Mouse (Mus musculus) hindbrain, postnatal 0 days (tissue): Measurements from ENCODE around the gene Slfn9. TPM values are rescaled to one million over a fixed set of nuclear protein-coding genes. Genes with fewer than 3 reads are reported as not detected.

Experiments
- ATAC-seq: fragments of 200-750 bp; cut with Nextera tagmentation; 2 replicates; pipeline ENCODE4 v1.8.0; 2017; ENCODE audit warnings: mild to moderate bottlenecking, moderate TSS enrichment, moderate library complexity
- DNase-seq: peaks from one replicate; pipeline ENCODE4 v3.0.0-alpha.2; 2015; ENCODE audit warnings: low spot score
- H3K27ac ChIP-seq: fragments of 300-500 bp; sonication (generic); 2 replicates; pipeline ENCODE4 v1.5.1; 2014; ENCODE audit warnings: mild to moderate bottlenecking
- H3K27me3 ChIP-seq: fragments of 300-500 bp; sonication (generic); 2 replicates; pipeline ENCODE4 v1.6.1; 2014; ENCODE audit warnings: low read length, mixed read lengths; ENCODE audit not compliant: insufficient read depth
- H3K36me3 ChIP-seq: fragments of 300-500 bp; sonication (generic); 2 replicates; pipeline ENCODE4 v1.6.1; 2014; ENCODE audit warnings: low read length, mixed read lengths; ENCODE audit not compliant: insufficient read depth
- H3K4me1 ChIP-seq: fragments of 300-500 bp; sonication (generic); 2 replicates; pipeline ENCODE4 v1.6.1; 2014; ENCODE audit warnings: antibody characterized with exemption, low read length, mixed read lengths; ENCODE audit not compliant: insufficient read depth
- H3K4me2 ChIP-seq: fragments of 300-500 bp; sonication (generic); 2 replicates; pipeline ENCODE4 v1.6.1; 2014; ENCODE audit warnings: low read depth, mild to moderate bottlenecking, low read length, moderate library complexity, mixed read lengths
- H3K4me3 ChIP-seq: fragments of 300-500 bp; sonication (generic); 2 replicates; pipeline ENCODE4 v1.5.1; 2014; ENCODE audit warnings: low read length
- H3K9ac ChIP-seq: fragments of 300-500 bp; sonication (generic); replicated peaks from 2 replicates; pipeline ENCODE4 v1.6.1; 2014; ENCODE audit warnings: mild to moderate bottlenecking, low read length, moderate library complexity, mixed read lengths
- H3K9me3 ChIP-seq: fragments of 300-500 bp; sonication (generic); 2 replicates; pipeline ENCODE4 v1.6.1; 2016; ENCODE audit warnings: low read length, mixed read lengths
- CTCF ChIP-seq: IDR thresholded peaks from 2 replicates; pipeline ENCODE4 v1.5.1; 2016; ENCODE audit warnings: antibody characterized with exemption, control low read depth, low read depth
- WGBS: fragments of 180-500 bp; shearing (Covaris S2); extraction: QIAGEN DNeasy Blood & Tissue Kit; methylation state at CpG from one replicate; pipeline ENCODE4 v1.1.7; 2014; 5-methylcytosine and 5-hydroxymethylcytosine counted together
- microRNA-seq, 2 experiments: library from miRNA; unstranded; fragments of <30 nt; microRNA quantifications; one replicate each; pipeline ENCODE4; 2016
- polyA plus RNA-seq: library from polyadenylated mRNA; unstranded; fragments of >200 nt; fragmentation: Nextera tagmentation; extraction: Ambion mirVana; gene quantifications from 2 replicates; pipeline ENCODE4 v1.2.1, GENCODE M21; 2015
- total RNA-seq: library from RNA; depleted of rRNA; stranded (reverse); fragments of >200 nt; gene quantifications from 2 replicates; pipeline ENCODE4 v1.2.3, GENCODE M21; 2014; rRNA removed

The Slfn9 gene
- total and polyA plus RNA-seq, 2 experiments from 2014 or later: 2.4 to 3.2 TPM

- no peak for DNase-seq
- 44% methylated on average over 20 of the region's 20 CpGs for WGBS
- no peak for TF ChIP-seq CTCF
Measured at GRCm38 (mm10) chr11:82928897-82929632, 62.6 kb downstream of the Slfn9 start.

More at GRCm38 (mm10) chr11:82928897-82929632, 62.6 kb downstream of the Slfn9 start:
- Histone ChIP-seq H3K4me1 (no peaks in the 10 kb centered on the region), H3K36me3 (no peaks in the 10 kb centered on the region), H3K4me3 (no peak overlapping the region), H3K27me3 (peaks cover 20% of the 10 kb centered on the region), H3K27ac (no peak overlapping the region), H3K4me2 (no peak overlapping the region), H3K9ac (no peak overlapping the region), H3K9me3 (no peaks in the 10 kb centered on the region)
- ATAC-seq: no peak

Small RNA genes within 50 kb of the gene (microRNA-seq; reads per million reads assigned to microRNA genes)
- gene Gm27598 (0 reads per million in 2 experiments), gene Mir7679 (0 reads per million in 2 experiments)

Other genes starting within 250 kb of the Slfn9 start
- gene Cct6b, start 227.5 kb downstream of the Slfn9 start, total RNA-seq: 0.31 TPM in 1 of 2 replicates, not detected in the other
- 0.34 and 0.39 TPM in 2 replicates for gene Cct6b, start 227.5 kb downstream of the Slfn9 start, polyA plus RNA-seq
- 7.9 and 14.5 TPM in 2 replicates for gene Zfp830, start 227.5 kb downstream of the Slfn9 start, total RNA-seq
- gene Zfp830, start 227.5 kb downstream of the Slfn9 start, polyA plus RNA-seq: 17.4 and 18.6 TPM in 2 replicates
- gene Lig3, start 210.7 kb downstream of the Slfn9 start, total RNA-seq: 45.3 and 51.5 TPM in 2 replicates
- 15.6 and 16.2 TPM in 2 replicates for gene Lig3, start 210.7 kb downstream of the Slfn9 start, polyA plus RNA-seq
- gene Rffl, start 120.6 kb downstream of the Slfn9 start, total RNA-seq: 4.9 and 6.1 TPM in 2 replicates
- 2.5 and 3.2 TPM in 2 replicates for gene Rffl, start 120.6 kb downstream of the Slfn9 start, polyA plus RNA-seq
- 8.9 and 11.4 TPM in 2 replicates for gene Rad51d, start 101.2 kb downstream of the Slfn9 start, total RNA-seq
- gene Rad51d, start 101.2 kb downstream of the Slfn9 start, polyA plus RNA-seq: 9.7 TPM in 2 replicates
- gene Fndc8, start 99.7 kb downstream of the Slfn9 start, total RNA-seq: not detected in 2 replicates
- gene Fndc8, start 99.7 kb downstream of the Slfn9 start, polyA plus RNA-seq: 0.13 TPM in 1 of 2 replicates, not detected in the other
- 23.5 and 34.2 TPM in 2 replicates for gene Nle1, start 83.4 kb downstream of the Slfn9 start, total RNA-seq
- gene Nle1, start 83.4 kb downstream of the Slfn9 start, polyA plus RNA-seq: 26.0 and 27.2 TPM in 2 replicates
- gene Unc45b, start 81.3 kb downstream of the Slfn9 start, total RNA-seq: 0.42 and 4.5 TPM in 2 replicates
- gene Unc45b, start 81.3 kb downstream of the Slfn9 start, polyA plus RNA-seq: 2.4 and 3.4 TPM in 2 replicates
- 1.8 and 2.2 TPM in 2 replicates for gene Slfn5, start 40.5 kb downstream of the Slfn9 start, total RNA-seq
- 2.1 and 2.4 TPM in 2 replicates for gene Slfn5, start 40.5 kb downstream of the Slfn9 start, polyA plus RNA-seq
- 0.42 and 0.83 TPM in 2 replicates for gene Slfn8, start 29.0 kb upstream of the Slfn9 start, total RNA-seq
- gene Slfn8, start 29.0 kb upstream of the Slfn9 start, polyA plus RNA-seq: 0.21 and 0.25 TPM in 2 replicates
- 0.36 and 1.7 TPM in 2 replicates for gene Slfn2, start 73.3 kb upstream of the Slfn9 start, total RNA-seq
- 1.6 and 2.0 TPM in 2 replicates for gene Slfn2, start 73.3 kb upstream of the Slfn9 start, polyA plus RNA-seq
- not detected in 2 replicates for gene Slfn1, start 125.0 kb upstream of the Slfn9 start, total RNA-seq
- gene Slfn1, start 125.0 kb upstream of the Slfn9 start, polyA plus RNA-seq: 0.08 and 0.09 TPM in 2 replicates
- 0.21 TPM in 1 of 2 replicates, not detected in the other for gene Slfn4, start 183.4 kb upstream of the Slfn9 start, total RNA-seq
- gene Slfn4, start 183.4 kb upstream of the Slfn9 start, polyA plus RNA-seq: 0.06 and 0.08 TPM in 2 replicates
- 0.26 TPM in 1 of 2 replicates, not detected in the other for gene Slfn3, start 199.5 kb upstream of the Slfn9 start, total RNA-seq
- gene Slfn3, start 199.5 kb upstream of the Slfn9 start, polyA plus RNA-seq: 0.23 TPM in 2 replicates